Mouse (Mus musculus) bone marrow macrophage, adult 2 months (primary cell): ENCODE data around the gene Kmt5a. TPM values are rescaled to one million over a fixed set of nuclear protein-coding genes. Genes with fewer than 3 reads are reported as not detected.

Experiments
- H3K27ac ChIP-seq: 2 replicates; pipeline ENCODE4 v1.5.1; 2012; ENCODE audit warnings: low read depth, low read length; ENCODE audit not compliant: insufficient read depth
- H3K4me1 ChIP-seq: 2 replicates; pipeline ENCODE4 v1.6.1; 2012; ENCODE audit warnings: low read length; ENCODE audit not compliant: control insufficient read depth, insufficient read depth
- H3K4me3 ChIP-seq: 2 replicates; pipeline ENCODE4 v1.5.1; 2012; ENCODE audit warnings: mild to moderate bottlenecking, low read length, moderate library complexity; ENCODE audit not compliant: insufficient read depth
- CTCF ChIP-seq: IDR thresholded peaks from 2 replicates; pipeline ENCODE4 v1.5.1; 2012; ENCODE audit warnings: low read depth, mild to moderate bottlenecking, low read length, moderate library complexity
- POLR2A ChIP-seq: IDR thresholded peaks from 2 replicates; pipeline ENCODE4 v1.6.1; 2012; ENCODE audit warnings: mild to moderate bottlenecking, low read depth, low read length, borderline replicate concordance
- polyA plus RNA-seq: library from polyadenylated mRNA; stranded (reverse); fragments of >200 nt; gene quantifications from 2 replicates; pipeline ENCODE4 v1.2.4, GENCODE M21; 2012; ENCODE audit not compliant: missing spikeins, insufficient read depth, insufficient read length

Gene Kmt5a
- polyA plus RNA-seq, 1 experiment = 49.2 TPM

DNA sequence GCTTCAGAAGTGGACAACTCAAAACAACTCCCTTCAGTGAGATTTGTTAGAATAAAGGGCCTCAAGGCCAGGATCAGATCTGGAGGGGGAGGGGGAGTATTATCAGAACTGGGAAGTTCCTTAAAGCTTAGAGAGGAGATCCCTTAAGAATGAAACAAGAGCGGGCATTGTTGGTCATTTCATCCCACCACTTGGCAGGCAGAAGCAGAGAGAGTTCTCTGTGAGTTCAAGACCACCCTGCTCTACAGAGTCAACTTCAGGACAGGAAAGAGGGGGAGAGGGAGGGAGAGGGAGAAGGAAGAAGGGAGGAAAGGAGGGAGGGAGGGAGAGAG is 39.1 kb downstream of the Kmt5a start:
- peak overlapping the region; percentile 36 for H3K4me3 ChIP-seq
- TF ChIP-seq CTCF = no peak
- TF ChIP-seq POLR2A = no peak
- peak overlapping the region; percentile 92 for H3K27ac ChIP-seq
- peaks cover 34% of the 10 kb centered on the region for H3K4me1 ChIP-seq

DNA sequence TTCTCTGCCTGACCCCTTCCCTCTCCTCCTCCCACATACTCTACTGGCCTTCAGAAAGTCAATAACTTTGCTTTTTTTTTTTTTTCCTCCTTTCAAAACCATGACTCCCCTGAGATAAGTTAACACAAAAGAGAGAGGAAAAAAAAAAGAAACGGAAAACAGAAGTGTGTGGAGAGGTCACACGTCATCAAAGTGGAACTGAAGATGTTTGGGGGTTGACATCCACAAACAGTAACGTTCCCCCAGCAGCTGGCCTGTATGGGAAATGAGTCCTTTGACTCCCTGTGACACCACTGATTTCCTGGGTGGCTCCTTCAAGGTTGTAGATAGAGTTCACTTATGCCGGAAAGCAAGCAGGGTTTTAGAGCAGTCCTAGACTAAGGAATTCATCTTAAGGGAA is 40.4 kb downstream of the Kmt5a start:
- Histone ChIP-seq H3K4me1 (peaks cover 32% of the 10 kb centered on the region), H3K27ac (peak overlapping the region; percentile 92)

DNA sequence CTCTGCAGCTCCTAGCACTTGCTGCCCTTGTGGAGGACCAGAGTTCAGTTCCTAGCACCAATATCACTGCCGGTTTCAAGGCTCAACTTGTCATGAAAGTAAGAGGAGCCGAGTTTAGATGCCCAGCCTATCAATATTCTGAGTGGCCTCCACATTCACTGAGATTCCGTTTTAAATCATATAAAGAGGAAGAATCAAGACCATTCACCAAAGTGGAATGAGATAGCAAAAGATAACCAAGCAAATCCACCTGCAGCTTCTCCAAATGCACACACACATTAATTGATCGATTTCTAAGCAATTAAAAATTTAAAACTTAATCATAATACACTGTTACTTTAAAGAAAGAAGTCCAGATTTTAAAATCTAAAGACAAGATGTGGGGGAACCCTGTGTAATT is 42.0 kb downstream of the Kmt5a start:
- Histone ChIP-seq H3K4me1 (peaks cover 32% of the 10 kb centered on the region), H3K4me3 (no peak overlapping the region), H3K27ac (no peak overlapping the region)
- TF ChIP-seq CTCF (no peak), POLR2A (no peak)

More for the DNA sequence above, 40.4 kb downstream of the Kmt5a start:
- TF ChIP-seq CTCF (no peak), POLR2A (no peak)
- H3K4me3 ChIP-seq = peak overlapping the region; percentile 30

DNA sequence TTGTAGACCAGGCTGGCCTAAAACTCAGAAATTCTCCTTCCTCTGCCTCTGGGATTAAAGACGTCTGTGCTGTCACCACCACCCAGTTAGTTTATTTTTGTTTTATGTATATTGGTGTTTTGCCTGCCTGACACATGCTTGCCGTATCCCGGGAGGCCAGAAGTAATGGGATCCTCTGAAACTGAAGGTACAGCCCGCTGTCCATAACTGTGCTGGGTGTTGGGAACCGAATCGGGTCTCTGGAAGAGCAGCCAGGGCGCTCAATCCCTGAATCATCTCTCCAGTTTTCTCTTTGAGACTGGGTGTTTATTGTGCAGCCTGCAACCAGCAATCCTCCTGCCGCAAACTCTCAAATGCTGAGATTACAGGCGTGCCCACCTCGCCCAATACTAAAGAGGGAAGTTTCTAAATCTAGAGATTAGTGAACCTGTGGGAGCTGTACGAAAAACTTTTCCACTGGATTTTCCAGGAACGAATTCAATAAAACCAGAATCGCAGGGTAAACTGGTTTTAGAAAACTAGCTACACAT is 42.8 kb downstream of the Kmt5a start:
- peak overlapping the region; percentile 74 for H3K4me3 ChIP-seq
- TF ChIP-seq POLR2A (no peak), CTCF (no peak)
- H3K4me1 ChIP-seq = peaks cover 32% of the 10 kb centered on the region
- H3K27ac ChIP-seq = peak overlapping the region; percentile 99

DNA sequence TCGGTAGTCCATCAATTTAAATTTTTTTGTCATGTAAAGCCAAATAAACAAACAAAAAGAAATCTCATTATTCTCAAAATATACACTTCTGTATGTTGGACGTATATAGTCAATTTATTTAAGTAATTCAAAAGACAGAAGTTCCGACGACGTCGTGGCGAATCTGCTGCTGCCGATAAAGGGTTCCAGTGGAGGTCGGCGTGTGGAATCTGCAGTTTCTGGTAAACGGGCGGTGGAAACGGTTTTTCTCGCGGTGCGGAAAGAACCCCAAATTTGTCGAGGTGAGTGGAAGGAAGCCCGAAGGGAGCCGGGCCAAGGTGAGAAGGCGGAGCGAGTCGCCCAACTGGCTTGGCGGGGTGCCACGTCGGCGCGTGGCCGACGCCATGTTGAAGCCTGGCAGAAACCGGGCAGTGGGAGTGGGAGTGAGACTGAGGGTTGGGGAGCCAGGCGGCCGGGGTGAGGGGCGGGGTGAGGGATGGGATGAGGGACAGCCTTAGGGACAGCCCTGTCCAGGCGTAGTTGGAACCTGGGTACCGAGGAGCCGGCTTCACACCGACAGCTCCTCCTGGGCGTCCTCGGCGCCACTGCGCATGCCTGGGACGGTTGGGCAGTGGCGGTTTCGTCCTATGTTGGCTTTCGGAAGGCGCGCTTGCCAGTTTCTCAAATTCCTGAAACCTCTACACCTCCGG is 43.4 kb downstream of the Kmt5a start, which contains the start of gene Snrnp35:
Gene Snrnp35 (plus strand): TSS at position 169 of the 689 bp plus-strand sequence.
- peak; percentile 29; the same call in 1 of the 2 replicates for TF ChIP-seq POLR2A
- no peak for TF ChIP-seq CTCF
- H3K27ac ChIP-seq = peak within 1 kb of the TSS; percentile 99
- peaks cover 32% of the 10 kb centered on the region for H3K4me1 ChIP-seq
- peak within 1 kb of the TSS; percentile 74 for H3K4me3 ChIP-seq

DNA sequence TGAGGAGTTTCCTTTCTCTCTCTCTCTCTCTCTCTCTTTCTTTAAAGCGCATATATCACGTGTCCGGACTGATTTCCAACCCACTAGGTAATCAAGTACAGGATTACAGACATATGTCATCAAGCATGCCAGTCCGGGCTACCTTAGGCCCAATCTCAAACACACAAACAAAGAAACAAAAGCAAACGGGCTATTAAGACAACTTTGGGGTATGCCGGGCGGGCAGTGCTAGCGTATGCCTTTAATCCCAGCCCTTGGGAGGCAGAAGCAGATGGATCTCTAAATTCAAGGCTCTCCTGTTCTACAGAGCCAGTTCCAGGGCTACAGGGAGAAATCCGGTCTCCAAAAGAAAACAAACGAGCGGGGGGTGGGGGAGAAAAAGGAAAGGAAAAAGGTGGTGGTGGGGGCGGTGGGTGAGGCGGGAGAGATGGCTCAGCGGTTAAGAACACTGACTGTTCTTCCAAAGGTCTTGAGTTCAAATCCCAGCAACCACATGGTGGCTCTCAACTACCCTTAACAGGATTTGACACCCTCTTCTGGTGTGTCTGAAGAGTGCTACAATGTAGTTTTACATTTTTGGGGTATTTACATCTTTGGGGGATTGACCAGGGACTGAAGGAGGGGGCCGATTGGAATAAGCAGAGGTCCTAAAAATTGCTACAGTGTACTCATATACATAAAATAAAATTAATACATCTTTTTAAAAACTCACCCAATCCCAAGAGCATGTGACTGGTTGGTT is 44.1 kb downstream of the Kmt5a start:
- H3K27ac ChIP-seq = peak overlapping the region; percentile 99
- TF ChIP-seq POLR2A (no peak), CTCF (no peak)
- H3K4me1 ChIP-seq = peaks cover 28% of the 10 kb centered on the region
- peak overlapping the region; percentile 74 for H3K4me3 ChIP-seq

DNA sequence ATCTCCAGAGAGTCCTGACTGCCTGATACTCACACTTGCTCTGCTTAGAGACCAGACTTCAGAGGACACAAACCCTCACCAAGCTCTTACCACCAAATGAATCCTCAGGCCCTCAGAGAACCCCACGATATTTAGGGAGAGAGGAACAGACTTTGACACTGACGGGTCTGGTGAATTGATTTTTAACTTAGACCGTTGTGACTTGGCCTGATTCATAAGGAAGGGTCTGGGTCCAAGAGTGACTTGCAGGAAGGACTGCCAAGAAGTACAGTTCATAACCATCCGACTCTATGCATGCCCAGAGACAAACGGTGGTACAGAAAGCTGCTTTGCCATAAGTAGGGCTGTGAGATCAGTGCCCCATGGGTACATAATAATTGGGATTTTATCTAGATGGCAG is 45.9 kb downstream of the Kmt5a start:
- TF ChIP-seq POLR2A (no peak), CTCF (no peak)
- H3K27ac ChIP-seq = no peak overlapping the region
- H3K4me1 ChIP-seq = peaks cover 13% of the 10 kb centered on the region
- H3K4me3 ChIP-seq = no peak overlapping the region

DNA sequence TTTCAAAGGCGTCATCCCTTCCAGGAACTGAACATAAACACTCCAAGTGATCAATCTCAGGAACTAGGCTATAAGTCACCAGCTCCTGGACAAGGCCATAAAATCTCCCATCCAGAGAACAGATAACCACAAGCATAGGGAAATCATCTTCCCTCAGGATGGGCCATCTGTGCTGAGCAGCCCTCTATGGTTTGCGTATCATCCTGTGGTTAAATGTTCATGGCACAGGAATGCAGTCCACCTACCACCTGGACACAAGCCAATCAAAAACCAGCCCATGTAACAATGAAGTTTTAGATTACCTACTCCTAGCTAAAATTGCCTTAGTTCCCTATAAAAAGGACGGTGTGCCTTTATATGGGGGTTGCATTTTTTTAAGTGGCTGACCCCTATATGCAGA is 49.2 kb downstream of the Kmt5a start:
- Histone ChIP-seq H3K4me3 (no peak overlapping the region), H3K4me1 (peaks cover 29% of the 10 kb centered on the region), H3K27ac (no peak overlapping the region)
- TF ChIP-seq CTCF = no peak
- no peak for TF ChIP-seq POLR2A

DNA sequence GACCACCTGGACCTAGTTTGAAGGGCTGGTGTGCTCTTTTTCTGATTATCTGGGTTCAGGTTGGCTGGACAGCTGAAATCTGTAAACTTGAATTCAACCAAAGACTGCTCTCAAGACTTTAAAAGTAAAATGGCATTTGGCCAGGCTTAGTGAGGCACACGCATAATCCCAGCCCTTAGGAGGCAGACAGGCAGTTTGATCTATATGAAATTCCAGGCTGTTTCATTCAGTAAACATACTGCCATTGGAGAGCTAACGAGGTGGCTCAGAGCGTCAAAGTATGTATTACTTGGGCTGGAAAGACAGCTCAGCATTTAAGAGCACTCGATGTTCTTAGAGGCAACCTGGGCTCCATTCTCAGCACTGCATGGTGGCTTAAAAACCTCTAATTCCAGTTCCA is 52.0 kb downstream of the Kmt5a start:
- Histone ChIP-seq H3K27ac (peak overlapping the region; percentile 62), H3K4me1 (peaks cover 27% of the 10 kb centered on the region), H3K4me3 (no peak overlapping the region)
- TF ChIP-seq CTCF = no peak
- no peak for TF ChIP-seq POLR2A

DNA sequence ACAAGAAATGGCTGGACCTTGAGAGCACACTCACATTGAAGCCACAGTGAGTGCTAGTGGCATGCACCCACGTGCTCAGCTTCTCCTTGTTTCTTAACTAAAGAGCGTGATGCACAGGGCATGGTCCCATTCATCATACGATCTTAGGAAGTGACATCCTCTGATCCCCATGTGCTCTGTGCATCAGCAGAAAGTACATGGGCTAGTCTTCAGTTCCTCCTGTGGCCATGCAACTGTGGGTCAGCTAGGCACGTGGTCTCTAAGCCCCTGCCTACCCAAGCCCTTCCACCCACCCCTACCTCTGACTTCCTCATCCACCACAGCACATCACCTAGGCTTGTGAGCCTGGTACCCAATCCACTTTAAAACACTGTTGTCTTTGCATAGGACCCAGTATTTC is 52.9 kb downstream of the Kmt5a start:
- Histone ChIP-seq H3K4me3 (no peak overlapping the region), H3K27ac (peak overlapping the region; percentile 62), H3K4me1 (peaks cover 35% of the 10 kb centered on the region)
- TF ChIP-seq POLR2A = no peak
- TF ChIP-seq CTCF = no peak
